Mouse (Mus musculus) intestine, embryonic 16.5 days (tissue): Measurements from ENCODE around the gene Cpb1. TPM values are rescaled to one million over a fixed set of nuclear protein-coding genes. Genes with fewer than 3 reads are reported as not detected.
A peak's percentile ranks its signal among the peaks of the same experiment; 100 is the strongest.

ENCODE experiments used
- ATAC-seq: fragments of 200-750 bp; cut with Nextera tagmentation; 2 replicates; pipeline ENCODE4 v1.8.0; 2017; ENCODE audit warnings: moderate TSS enrichment, moderate library complexity
- H3K27ac ChIP-seq: fragments of 300-500 bp; sonication (generic); 2 replicates; pipeline ENCODE4 v1.5.1; 2014; ENCODE audit warnings: mild to moderate bottlenecking, low read length
- H3K27me3 ChIP-seq: fragments of 300-500 bp; sonication (generic); replicated peaks from 2 replicates; pipeline ENCODE4 v1.6.1; 2014; ENCODE audit warnings: low read length, control low read depth, mixed read lengths; ENCODE audit not compliant: control insufficient read depth, insufficient read depth
- H3K36me3 ChIP-seq: fragments of 300-500 bp; sonication (generic); 2 replicates; pipeline ENCODE4 v1.6.1; 2014; ENCODE audit warnings: low read length, control low read depth; ENCODE audit not compliant: control insufficient read depth, insufficient read depth
- H3K4me1 ChIP-seq: fragments of 300-500 bp; sonication (generic); 2 replicates; pipeline ENCODE4 v1.6.1; 2014; ENCODE audit warnings: low read length, control low read depth, mixed read lengths; ENCODE audit not compliant: control insufficient read depth, insufficient read depth
- H3K4me2 ChIP-seq: fragments of 300-500 bp; sonication (generic); 2 replicates; pipeline ENCODE4 v1.6.1; 2014; ENCODE audit warnings: low read depth, low read length, control low read depth
- H3K4me3 ChIP-seq: fragments of 300-500 bp; sonication (generic); 2 replicates; pipeline ENCODE4 v1.5.1; 2014; ENCODE audit warnings: mild to moderate bottlenecking, low read length
- H3K9ac ChIP-seq: fragments of 300-500 bp; sonication (generic); 2 replicates; pipeline ENCODE4 v1.6.1; 2014; ENCODE audit warnings: low read depth, low read length
- H3K9me3 ChIP-seq: fragments of 300-500 bp; sonication (generic); 2 replicates; pipeline ENCODE4 v1.6.1; 2016; ENCODE audit warnings: low read length, control low read depth; ENCODE audit not compliant: control insufficient read depth
- WGBS: fragments of 180-500 bp; shearing (Covaris S2); extraction: QIAGEN DNeasy Blood & Tissue Kit; methylation state at CpG from one replicate; pipeline ENCODE4 v1.1.7; 2014; 5-methylcytosine and 5-hydroxymethylcytosine counted together
- polyA plus RNA-seq: library from polyadenylated mRNA; unstranded; fragments of >200 nt; fragmentation: Nextera tagmentation; extraction: Ambion mirVana; gene quantifications from 2 replicates; pipeline ENCODE4 v1.2.1, GENCODE M21; 2015

The Cpb1 gene
- polyA plus RNA-seq = 90.1 and 139 TPM in 2 replicates

- Histone ChIP-seq H3K27ac (no peak within 1 kb of the TSS), H3K9me3 (no peaks in the 10 kb centered on the region), H3K9ac (no peak within 1 kb of the TSS), H3K4me1 (no peaks in the 10 kb centered on the region), H3K36me3 (no peaks in the 10 kb centered on the region), H3K4me2 (no peak within 1 kb of the TSS), H3K4me3 (no peak within 1 kb of the TSS), H3K27me3 (no peaks in the 10 kb centered on the region)
- ATAC-seq = no peak
- 82% methylated on average over 3 of the region's 3 CpGs for WGBS
Measured at GRCm38 (mm10) chr3:20275633-20276032, at the start of gene Cpb1. Gene Cpb1 (minus strand): TSS chr3:20275733.

GRCm38 (mm10) chr3:20317233-20317632, 41.7 kb upstream of the Cpb1 start:
- no peak overlapping the region for H3K27ac ChIP-seq
- 20% methylated on average over 1 of the region's 1 CpGs for WGBS
- H3K9ac ChIP-seq = no peak overlapping the region
- no peaks in the 10 kb centered on the region for H3K4me1 ChIP-seq
- no peak overlapping the region for H3K4me2 ChIP-seq
- H3K27me3 ChIP-seq = no peaks in the 10 kb centered on the region
- no peaks in the 10 kb centered on the region for H3K9me3 ChIP-seq
- no peak overlapping the region for H3K4me3 ChIP-seq
- no peaks in the 10 kb centered on the region for H3K36me3 ChIP-seq
- ATAC-seq = no peak

- Histone ChIP-seq H3K27me3 (no peaks in the 10 kb centered on the region), H3K9ac (no peak overlapping the region), H3K4me1 (no peaks in the 10 kb centered on the region), H3K9me3 (no peaks in the 10 kb centered on the region), H3K36me3 (no peaks in the 10 kb centered on the region), H3K4me3 (no peak overlapping the region), H3K4me2 (no peak overlapping the region), H3K27ac (no peak overlapping the region)
- no peak for ATAC-seq
- 70% methylated on average over 4 of the region's 4 CpGs for WGBS
Measured at GRCm38 (mm10) chr3:20309142-20309541, 33.6 kb upstream of the Cpb1 start.

- Histone ChIP-seq H3K4me3 (no peak overlapping the region), H3K27ac (no peak overlapping the region), H3K4me2 (no peak overlapping the region), H3K9ac (no peak overlapping the region), H3K9me3 (no peaks in the 10 kb centered on the region), H3K36me3 (no peaks in the 10 kb centered on the region), H3K27me3 (no peaks in the 10 kb centered on the region), H3K4me1 (no peaks in the 10 kb centered on the region)
- WGBS = 63% methylated on average over 4 of the region's 4 CpGs
- ATAC-seq = no peak
Measured at GRCm38 (mm10) chr3:20307256-20307655, 31.7 kb upstream of the Cpb1 start.

GRCm38 (mm10) chr3:20304758-20305352, 29.3 kb upstream of the Cpb1 start:
- Histone ChIP-seq H3K36me3 (no peaks in the 10 kb centered on the region), H3K27ac (no peak overlapping the region), H3K4me2 (no peak overlapping the region), H3K9ac (no peak overlapping the region), H3K4me1 (no peaks in the 10 kb centered on the region), H3K9me3 (no peaks in the 10 kb centered on the region), H3K4me3 (no peak overlapping the region), H3K27me3 (no peaks in the 10 kb centered on the region)
- peak; percentile 76 for ATAC-seq
- WGBS = 39% methylated on average over 2 of the region's 2 CpGs

GRCm38 (mm10) chr3:20295546-20295945, 20.0 kb upstream of the Cpb1 start:
- H3K27ac ChIP-seq = no peak overlapping the region
- no peaks in the 10 kb centered on the region for H3K27me3 ChIP-seq
- H3K36me3 ChIP-seq = no peaks in the 10 kb centered on the region
- no peak overlapping the region for H3K4me2 ChIP-seq
- no peaks in the 10 kb centered on the region for H3K9me3 ChIP-seq
- 64% methylated on average over 3 of the region's 3 CpGs for WGBS
- no peak for ATAC-seq
- H3K9ac ChIP-seq = no peak overlapping the region
- no peaks in the 10 kb centered on the region for H3K4me1 ChIP-seq
- no peak overlapping the region for H3K4me3 ChIP-seq

- no peak overlapping the region for H3K9ac ChIP-seq
- no peaks in the 10 kb centered on the region for H3K27me3 ChIP-seq
- H3K36me3 ChIP-seq = no peaks in the 10 kb centered on the region
- no peaks in the 10 kb centered on the region for H3K9me3 ChIP-seq
- no peak for ATAC-seq
- no peak overlapping the region for H3K27ac ChIP-seq
- H3K4me3 ChIP-seq = no peak overlapping the region
- no peak overlapping the region for H3K4me2 ChIP-seq
- WGBS = 85% methylated on average over 9 of the region's 9 CpGs
- no peaks in the 10 kb centered on the region for H3K4me1 ChIP-seq
Measured at GRCm38 (mm10) chr3:20294542-20295348, 19.2 kb upstream of the Cpb1 start.

- Histone ChIP-seq H3K36me3 (no peaks in the 10 kb centered on the region), H3K4me2 (no peak overlapping the region), H3K4me1 (no peaks in the 10 kb centered on the region), H3K4me3 (no peak overlapping the region), H3K27ac (no peak overlapping the region), H3K9ac (no peak overlapping the region), H3K9me3 (no peaks in the 10 kb centered on the region), H3K27me3 (no peaks in the 10 kb centered on the region)
- ATAC-seq = no peak
Measured at GRCm38 (mm10) chr3:20291370-20291769, 15.8 kb upstream of the Cpb1 start.

- Histone ChIP-seq H3K27ac (no peak overlapping the region), H3K4me3 (no peak overlapping the region), H3K9me3 (no peaks in the 10 kb centered on the region), H3K4me1 (no peaks in the 10 kb centered on the region), H3K27me3 (no peaks in the 10 kb centered on the region), H3K9ac (no peak overlapping the region), H3K4me2 (no peak overlapping the region), H3K36me3 (no peaks in the 10 kb centered on the region)
- WGBS = 67% methylated on average over 2 of the region's 2 CpGs
- ATAC-seq = no peak
Measured at GRCm38 (mm10) chr3:20288761-20289160, 13.2 kb upstream of the Cpb1 start.
